Mouse (Mus musculus) gastrocnemius, postnatal 36 days (tissue): ENCODE data around the gene Tanc1. TPM values are rescaled to one million over a fixed set of nuclear protein-coding genes. Genes with fewer than 3 reads are reported as not detected.

Source experiments
- DNase-seq, 2 experiments: peaks; one replicate each; pipeline ENCODE4 v3.0.0; 2022
- intact Hi-C: fragments of 180-260 bp; cut with DNase I; formaldehyde crosslinking; loops from one replicate; pipeline ENCODE4 v1.15.1; 2025
- total RNA-seq, 2 experiments: library from RNA; stranded (reverse); gene quantifications; 2 replicates each; pipeline ENCODE4 v1.2.3; 2021

Gene Tanc1
- total RNA-seq, 2 experiments from 2014 or later = 6.8 to 8.3 TPM

DNA sequence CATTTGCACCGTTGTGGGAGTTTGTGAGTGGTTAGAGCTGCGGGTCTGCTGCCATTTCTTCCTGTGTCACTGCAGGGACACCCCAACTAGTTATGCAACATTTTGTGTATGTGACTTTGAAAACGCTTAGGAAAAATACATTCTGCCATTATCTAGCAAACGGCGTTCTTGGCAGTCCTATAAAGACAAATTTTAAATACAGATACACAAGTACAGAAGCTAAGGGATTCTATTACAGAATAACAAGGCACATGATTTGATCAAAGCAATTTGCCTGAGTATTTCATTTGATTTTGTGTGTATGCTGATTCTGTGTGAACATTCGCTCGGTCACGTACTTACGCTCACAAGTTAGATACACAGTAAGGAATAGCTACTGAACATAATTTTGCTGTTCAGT lies 100.6 kb downstream of the Tanc1 start:
- intact Hi-C loops = no loop called here
- DNase-seq = no peak

DNA sequence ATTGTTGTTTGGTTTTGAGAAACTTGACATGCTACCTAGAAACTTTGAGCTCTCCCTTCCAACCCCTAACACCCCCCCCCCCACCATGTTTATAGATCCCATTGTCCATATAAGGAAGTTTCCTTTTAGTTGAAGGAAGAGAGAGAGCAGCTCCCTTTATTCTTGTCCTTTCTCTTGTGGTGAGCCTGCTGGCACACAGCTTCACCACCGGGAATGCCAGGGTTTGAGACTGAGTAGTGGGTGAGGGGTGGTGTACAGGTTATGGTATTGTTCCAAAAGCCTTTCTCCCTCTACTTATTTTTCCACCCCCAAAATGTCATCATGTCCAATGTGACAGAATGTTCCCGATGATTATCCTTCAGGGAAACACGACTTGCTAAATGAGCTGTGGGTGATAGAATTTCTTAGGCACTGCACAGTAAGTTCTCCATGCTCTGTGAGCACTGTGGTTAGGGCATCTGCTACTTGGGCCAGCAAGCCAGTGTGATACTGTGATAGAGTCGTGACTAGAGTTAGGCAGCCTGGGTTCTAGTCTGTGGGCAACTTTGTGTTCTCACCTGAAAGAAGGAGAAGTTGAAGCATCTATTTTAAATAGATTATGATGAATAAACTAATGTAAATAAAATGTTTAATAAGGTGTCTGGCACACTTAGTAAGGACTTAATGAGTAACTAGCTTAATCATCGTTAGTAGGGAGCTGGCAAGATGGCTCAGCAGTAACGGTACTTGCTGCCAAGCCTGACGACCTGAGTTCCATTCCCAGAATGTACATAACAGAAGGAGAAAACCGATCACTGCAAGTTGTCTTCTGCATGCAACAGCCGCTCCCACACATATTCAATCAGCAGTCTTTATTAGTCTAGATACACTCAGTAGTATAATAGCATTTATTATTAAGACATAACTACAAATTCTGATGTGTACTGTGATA lies 102.0 kb downstream of the Tanc1 start:
- no peak for DNase-seq
- intact Hi-C loops = no loop called here

DNA sequence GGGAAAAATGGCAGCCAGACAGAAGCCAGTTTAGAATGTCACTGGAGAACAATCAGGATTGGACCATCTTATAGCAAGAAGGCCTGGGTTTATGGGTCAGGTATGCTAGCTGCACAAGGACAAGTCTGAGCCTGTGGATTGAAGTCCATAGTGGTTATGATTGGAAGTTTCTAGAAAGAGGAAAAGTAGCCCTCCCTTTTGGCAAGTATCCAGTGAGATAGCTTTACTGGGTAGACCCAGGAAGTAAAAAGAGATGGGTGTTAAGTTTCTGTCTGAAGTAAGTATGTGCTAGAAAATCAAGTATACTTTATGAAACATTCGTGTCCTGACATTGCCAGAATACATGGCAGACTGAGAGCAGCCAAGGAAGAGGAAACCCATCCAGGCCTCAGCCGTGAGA lies 103.2 kb downstream of the Tanc1 start:
- intact Hi-C loops = no loop called here
- no peak for DNase-seq

DNA sequence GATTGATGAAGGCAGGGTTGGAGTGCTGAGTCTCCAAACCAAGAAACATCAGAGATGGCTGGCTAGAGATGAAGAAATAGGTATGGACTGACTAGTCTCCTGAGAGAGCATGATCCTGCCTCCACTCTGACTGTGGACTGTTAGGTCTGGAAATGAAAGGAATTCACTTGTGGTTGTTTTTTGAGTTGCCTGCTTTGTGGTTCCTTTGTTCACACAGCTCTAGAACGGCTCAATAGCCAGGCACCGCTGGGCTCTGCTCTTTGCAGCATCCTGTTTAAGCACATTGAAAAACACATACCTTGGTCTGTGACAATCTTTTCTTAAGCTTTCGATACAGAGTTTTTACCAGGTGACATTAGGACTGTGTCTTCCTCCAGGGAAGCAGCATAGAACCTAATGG lies 104.6 kb downstream of the Tanc1 start:
- intact Hi-C loops = no loop called here
- DNase-seq = no peak

DNA sequence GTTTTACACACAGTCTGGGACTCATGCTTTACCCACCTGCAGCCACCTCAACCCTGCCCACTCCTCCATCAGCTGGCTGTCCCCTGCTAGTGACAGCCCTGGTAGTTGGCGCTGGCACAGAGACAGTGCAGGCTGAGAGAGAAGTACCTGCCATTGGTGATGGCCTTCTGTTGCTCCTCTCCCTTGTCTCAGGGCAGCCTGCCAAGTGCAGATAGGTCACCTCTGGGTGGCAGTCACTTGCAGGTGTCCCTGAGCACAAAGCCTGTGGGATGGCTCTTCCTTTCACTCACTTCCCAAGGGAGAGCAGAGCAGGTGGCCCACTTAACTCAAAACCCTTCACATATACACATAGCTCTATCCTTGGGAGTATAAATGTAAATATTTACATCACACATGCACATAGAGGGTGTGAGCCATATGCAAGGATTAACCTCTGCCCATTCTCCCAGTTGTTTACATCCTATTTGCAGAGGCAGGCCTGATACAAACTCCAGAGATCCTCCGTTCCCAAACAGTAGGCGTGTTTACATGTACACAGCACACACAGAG lies 106.0 kb downstream of the Tanc1 start:
- no peak for DNase-seq
- intact Hi-C loops = no loop called here

DNA sequence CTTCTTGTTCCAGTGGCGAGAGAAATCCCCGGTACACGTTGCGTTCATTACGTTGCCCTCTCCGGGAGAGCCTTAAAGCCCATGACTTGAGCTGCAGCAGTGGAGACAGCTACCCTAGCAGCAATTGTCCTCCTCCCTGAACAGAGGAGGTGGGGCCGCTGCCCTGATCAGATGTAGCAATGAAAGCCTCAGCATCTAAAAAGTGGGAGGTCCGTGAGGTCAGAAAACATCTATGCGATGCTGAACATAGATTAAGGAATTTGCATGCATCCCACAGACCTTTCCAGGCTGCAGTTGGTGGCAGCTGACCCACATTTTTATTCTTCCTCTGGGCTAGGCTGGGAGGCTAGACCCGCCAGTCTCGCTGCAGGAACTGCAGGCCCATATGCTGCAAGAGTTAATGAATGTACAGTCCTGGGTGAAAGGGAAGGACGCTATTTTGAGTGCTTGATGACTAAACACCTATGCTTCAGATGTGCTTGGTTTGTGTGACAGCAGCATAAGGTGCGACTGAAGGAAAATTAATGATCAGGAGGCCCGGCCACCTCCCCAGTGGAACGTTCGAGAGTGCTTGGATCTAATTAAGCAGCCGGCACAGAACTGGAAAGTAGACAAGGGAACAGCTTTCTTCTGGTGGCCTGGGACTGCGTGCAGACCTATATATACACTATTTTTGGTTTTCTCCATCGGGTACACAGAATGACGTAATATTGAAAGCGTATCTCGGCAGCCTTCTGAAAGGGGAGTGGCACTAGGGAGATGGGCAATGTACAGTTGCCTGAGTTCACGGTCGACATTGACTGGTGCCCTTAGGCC lies 107.0 kb downstream of the Tanc1 start:
- intact Hi-C loops = no loop called here
- DNase-seq = no peak

DNA sequence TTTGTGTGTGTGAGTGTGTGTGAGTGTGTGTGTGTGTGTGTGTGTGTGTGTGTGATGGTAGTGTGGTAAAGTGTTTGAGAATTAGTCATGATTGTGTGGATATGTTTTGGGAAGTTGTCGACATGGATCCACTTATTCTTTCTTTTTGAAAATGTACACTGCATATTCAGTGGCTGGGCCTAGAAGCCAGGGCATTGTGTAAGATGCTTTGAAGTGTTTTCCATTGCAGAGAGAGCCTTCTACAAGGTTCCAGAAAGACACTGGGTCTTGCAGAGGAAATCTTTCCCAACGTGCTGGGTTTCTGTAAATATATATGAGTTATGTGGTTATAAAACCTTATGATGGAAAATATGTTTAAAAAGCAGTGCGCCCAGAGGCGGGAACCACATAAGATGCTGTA lies 108.0 kb downstream of the Tanc1 start:
- intact Hi-C loops = no loop called here

DNA sequence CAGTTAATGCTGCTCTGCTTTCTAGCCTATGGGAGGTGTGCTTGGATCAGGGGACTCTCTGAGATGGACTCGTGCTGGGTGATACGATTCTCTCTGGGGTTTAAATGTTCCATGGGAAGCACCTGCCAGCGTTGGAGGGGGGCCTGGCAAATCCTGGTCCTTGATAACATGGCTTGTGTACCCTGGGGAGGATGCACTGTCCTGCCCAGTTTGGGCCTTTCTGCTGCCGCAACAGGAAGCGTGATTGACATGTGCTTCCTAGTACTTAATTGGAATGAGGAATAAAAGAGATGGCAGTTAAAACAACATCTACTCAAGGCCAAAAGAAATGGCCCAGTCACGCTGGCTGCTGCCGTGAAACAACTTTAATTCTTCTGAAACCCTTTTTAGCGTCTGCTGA lies 109.3 kb downstream of the Tanc1 start:
- no peak for DNase-seq
- intact Hi-C loops = no loop called here

More for the DNA sequence above, 108.0 kb downstream of the Tanc1 start:
- DNase-seq = no peak

DNA sequence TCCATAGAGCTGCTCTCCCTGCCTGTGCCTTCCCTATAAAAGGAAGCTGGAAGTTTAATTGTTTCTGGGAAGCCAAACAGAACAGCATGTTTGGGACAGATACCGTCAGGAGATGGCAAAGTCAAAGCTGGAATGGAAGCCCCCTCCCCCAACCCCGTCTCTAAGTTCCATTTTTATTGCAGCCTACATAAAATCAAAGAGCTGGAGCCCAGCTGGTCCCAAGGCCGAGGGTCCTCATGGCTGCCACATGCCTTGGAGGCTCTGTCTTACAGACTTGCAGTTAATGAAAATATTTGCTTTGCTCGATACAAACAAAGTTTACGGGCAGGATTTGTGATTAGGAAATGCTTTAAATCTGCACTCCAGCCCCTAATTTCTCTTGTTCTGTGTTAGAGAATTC lies 109.9 kb downstream of the Tanc1 start:
- intact Hi-C loops = no loop called here
- DNase-seq = no peak

DNA sequence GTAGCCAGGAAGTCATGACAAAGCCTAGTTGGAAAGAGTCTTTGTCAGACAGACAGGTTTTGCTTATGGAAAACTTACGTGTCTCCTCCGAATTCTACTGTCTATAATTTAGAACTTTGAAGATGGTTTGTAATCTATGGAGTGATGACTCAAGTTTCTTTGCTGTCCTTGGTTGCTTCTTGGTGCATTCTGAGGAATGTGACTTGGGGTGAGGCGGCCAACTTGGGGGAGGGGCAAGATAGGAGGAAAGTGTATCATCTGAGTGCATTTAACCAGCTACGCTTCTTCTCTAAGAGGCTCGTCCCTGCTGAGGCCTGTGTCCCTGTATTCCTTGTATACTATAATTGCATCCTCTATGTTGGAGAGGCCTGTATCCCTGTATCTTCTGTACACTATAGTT lies 111.5 kb downstream of the Tanc1 start:
- DNase-seq = no peak
- intact Hi-C loops = no loop called here

DNA sequence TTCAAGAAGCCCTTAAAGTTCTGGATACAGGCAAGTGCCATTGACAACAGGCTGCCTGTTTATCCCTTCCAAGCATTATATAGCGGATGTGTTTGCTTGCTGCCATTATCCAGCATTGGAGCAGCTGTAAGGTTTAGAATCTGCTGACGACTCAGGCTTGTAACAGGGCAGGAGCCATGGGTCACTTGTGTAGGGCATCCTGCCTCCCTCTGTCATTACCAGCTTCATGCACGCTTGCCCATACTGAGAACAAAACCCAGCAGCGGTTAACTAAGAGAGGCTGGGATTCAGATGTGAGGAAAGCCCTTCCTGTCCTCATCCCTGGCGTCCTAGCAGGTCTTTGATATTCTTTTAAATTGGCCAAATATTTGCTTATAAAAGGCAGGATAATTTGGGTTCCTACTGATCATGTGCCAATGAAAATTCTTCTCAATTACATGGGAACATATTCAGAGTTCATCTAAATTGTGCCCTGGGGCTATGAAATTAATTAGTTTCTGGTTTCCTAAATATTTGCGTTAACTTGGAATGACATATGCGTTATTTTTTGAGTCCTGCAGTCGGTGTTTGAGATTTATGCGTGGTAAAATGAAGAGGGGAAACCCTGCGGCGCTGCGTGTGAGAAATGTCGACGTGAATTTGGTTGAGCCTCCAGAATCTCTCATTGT lies 113.8 kb downstream of the Tanc1 start:
- DNase-seq = no peak
- intact Hi-C loops = no loop called here

DNA sequence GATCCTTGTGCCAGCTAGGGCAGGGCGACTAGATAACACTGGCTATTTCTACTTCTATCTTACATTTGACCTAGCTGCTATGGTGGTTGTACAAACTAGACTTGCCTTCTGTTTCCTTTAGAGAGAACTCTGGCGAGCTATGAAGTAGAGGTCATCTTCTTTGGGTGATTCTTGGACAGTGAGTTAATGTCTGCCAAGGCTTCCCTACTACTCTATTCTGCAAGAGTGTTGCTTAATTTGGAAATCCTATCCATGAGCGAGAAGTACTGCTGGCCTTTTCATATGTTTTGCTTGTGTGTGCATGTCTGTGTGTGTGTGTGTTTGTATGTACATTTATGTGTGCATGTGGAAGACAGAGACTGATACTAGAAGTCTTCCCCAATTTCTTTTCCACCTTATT lies 120.0 kb downstream of the Tanc1 start:
- DNase-seq = no peak
- intact Hi-C loops = no loop called here

DNA sequence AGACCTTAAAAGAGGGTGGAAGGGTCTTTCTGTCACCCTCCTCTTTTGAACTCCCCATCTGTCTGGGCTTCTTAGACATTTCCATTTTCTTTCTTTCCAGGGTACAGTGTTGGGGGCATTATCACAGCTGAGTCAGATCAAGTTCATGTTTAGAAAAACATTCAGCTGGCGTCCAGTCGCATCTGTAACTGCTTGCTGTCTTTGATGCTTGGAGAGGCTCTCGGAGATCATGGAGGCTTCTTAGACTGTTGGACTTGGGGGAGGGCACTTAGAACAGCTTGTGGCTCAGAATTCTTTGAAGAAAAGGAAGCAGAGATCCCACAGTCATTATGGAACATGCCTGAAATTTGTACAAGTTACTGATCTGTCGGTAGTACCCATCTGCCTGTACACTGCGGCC lies 121.6 kb downstream of the Tanc1 start:
- no peak for DNase-seq
- intact Hi-C loops = no loop called here

DNA sequence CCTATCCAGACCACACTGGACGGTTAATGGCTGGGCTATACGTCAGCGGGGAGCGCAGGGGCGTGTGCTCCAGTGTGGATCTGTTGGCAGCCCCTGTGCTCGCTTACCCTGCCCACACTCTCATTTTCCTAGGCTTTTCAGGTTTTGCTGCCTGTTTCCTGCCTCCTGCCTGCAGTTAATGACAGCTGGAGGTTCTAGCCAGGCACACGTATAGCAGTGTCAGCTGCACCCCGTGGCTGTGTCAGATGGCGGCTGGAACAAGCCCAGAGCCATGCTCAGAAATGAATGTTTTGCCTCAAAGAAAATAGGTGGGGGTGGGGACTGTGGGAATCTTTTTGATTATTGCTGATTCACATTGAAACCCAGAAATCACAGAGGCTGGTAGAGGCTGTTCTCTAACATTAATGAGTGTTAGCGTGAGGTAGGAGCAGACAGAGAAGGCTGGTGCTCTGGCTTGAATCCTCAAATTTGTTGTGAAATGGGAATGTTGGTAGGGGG lies 124.6 kb downstream of the Tanc1 start:
- intact Hi-C loops = no loop called here

DNA sequence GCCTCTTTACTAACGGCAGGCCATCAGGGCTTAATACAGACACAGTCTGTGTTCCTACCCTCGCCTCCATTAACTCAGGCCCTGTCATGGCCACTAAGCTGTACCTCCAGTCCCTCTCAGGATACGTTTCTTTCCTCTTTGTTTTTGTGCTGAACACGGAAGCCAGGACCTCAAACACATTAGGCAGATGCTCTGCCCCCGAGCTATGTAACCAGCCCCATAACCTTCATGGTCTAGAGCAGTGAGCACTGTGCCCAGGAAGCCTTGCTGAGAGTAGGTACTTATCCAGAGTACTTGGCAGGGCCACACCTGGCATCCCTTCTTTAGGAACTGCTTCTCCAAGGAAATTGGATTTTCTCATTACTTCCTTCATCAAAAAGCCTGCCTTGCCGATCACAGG lies 125.5 kb downstream of the Tanc1 start:
- DNase-seq = no peak
- intact Hi-C loops = no loop called here

More for the DNA sequence above, 124.6 kb downstream of the Tanc1 start:
- no peak for DNase-seq

DNA sequence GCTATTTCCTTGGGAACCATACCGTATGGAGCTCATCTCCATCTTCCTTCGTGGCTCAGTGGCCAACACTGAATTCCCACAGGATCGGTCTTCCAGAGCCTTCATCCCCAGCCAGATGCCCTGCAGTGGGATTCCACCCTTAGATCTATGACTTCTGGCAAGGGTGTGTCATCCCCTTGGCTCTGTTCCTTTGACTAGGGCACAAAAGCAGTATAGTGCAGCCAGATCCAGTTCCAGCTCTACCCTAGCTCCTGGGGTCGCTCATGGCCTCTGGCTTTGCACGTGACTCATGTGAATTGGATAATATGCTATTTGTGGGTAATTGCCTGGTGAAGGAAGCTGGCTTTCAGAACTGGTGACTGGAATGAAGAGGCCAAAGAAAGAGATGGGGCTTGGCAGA lies 126.5 kb downstream of the Tanc1 start:
- intact Hi-C loops = no loop called here
- DNase-seq = no peak

DNA sequence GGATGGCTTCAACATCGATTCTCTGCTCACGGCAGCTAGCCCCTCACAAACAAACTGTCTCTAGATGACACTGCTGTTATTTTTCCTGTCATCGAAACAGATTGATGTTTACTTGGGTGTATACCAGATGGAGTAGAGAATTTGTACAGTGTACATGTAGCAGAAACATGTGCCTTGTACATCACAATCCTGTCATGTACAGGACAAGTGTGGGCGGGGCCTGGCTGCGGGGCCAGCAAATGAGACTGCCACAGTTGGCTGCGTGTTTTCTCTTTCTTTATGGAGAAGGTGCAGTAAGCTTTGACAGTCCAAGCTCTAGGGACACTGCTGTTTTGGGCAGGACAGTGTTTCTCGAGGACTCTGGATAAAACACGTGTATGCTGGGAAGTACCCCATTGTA lies 127.2 kb downstream of the Tanc1 start:
- intact Hi-C loops = no loop called here
- no peak for DNase-seq

DNA sequence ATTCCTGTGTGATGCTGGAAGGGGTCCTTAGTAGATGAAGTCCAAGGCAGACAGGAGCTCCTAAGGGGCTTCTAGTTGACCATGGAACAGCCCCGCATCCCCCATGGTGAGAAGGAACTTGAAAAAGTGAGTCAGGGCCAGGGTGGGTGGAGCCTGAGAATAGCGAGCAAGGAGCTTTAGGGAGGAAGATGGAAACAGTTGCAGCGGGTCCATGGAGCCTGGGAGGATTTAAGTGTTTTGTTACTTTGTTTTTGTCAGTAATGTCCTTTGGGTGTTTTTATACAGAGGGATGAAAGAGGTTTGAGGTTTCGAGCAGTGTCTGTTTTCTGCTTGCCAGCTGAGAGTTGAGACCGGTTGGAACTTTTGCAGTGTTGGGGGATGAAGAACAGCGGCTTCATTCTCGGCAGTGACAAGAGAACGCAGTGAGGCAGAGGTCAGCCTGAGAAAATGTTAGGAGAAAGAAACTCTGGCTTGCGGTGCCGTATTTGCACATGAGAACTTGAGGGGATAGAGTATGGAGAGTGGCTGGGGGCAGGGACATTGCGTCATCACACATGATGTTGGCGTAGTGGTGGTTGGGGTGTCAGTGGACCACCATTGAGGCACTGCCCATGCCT lies 130.8 kb downstream of the Tanc1 start:
- intact Hi-C loops = no loop called here
- DNase-seq = no peak

DNA sequence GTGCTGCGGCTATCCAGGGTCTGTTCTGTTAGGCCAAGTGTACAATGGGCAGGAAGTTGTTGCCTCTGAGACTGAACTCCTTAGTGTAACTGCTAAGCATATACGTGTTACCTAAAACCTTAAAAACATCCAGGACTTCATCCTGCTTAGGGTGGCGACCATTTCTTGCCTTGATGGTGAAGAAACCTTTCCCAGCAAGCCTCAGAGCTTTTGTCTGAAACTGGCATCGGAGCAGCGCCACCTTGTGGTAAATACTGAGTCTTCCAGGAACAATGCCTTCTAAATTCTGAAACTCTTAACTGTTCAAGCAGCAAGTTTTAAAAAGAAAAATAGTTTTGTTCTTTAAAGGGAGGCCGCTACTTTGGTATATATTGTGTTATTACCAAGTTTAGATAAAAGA lies 133.6 kb downstream of the Tanc1 start:
- intact Hi-C loops = loop anchor here (1.0 kb wide), 1 partner anchor 205 kb away; no protein-coding TSS in a partner anchor
- peak in 1 of 2 experiments; percentile 38 for DNase-seq

DNA sequence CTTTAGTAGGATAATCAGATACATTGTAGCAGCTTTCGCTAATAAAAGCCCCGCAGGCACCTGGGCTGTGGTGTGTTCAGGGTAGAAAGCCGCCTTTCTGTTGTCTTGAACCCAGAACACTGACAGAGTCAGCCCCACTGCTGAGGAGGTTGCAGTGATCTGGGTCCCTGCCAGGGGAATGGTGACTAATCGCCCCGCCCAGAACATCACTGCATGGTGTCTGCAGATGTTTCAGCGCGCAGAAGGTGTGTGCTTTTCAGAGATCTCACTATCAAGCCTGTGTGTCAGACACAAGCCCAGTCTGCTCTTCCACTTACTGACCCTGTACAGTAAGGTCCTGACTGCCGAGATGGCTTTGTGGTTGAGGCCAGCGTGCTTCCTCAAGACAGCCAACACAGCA lies 134.2 kb downstream of the Tanc1 start:
- intact Hi-C loops = no loop called here
- DNase-seq = no peak
